Mouse (Mus musculus): ENCODE results near the gene Gmppa. TPM values are rescaled to one million over a fixed set of nuclear protein-coding genes. Genes with fewer than 3 reads are reported as not detected.

Gmppa gene
- polyA plus RNA-seq, 1 experiment: 47.1 TPM

DNA sequence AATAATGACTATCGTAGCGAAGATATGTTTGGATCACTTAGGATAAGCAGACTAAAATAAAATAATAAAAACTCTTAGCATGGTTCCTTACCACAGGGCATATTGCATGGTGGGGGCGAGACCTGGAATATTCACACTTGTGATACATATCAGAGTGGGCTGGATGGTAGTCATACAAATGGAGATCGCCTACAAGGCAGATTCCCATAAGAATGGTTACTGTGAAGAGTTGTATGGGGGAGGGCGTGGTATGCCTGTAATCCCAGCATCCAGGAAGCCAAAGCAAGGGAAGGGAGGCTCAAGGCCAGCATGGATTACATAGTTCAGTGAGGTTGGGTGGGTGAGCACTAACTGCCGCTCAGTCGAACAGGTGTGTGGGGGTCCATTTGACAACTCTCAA, 45.0 kb downstream of the Gmppa start:
- Histone ChIP-seq H3K27ac (replicated peaks; ENCODE audit: low read depth, low read length) (no peak overlapping the region), H3K4me3 (ENCODE audit: insufficient read depth, low read depth, low read length) (no peak overlapping the region), H3K4me1 (ENCODE audit: control insufficient read depth, insufficient read depth, insufficient read length, low read length) (no peaks in the 10 kb centered on the region; the same call in 1 of the 2 replicates)

DNA sequence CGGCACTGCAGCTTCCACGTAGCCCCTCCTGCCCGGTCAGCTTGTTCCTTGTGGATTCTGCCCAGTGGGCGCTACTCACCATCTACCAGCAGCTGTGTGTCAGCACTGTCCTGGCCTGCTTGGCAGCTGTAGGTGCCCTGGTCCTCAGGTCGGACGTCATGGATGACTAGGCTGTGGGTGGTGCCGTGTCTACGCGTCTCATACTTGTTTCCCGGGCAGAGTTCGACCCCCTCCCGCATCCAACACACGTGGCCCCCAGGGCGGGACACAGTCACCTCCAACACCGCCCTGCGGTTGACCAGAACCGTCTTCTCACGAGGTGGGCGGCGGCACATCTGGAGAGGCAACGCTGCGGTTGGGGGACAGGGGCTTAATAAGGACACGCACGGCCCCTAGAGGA, 50.8 kb downstream of the Gmppa start:
- H3K4me3 ChIP-seq (ENCODE audit: insufficient read depth, low read depth, low read length): no peak overlapping the region
- H3K27ac ChIP-seq (replicated peaks; ENCODE audit: low read depth, low read length): no peak overlapping the region
- no peaks in the 10 kb centered on the region for H3K4me1 ChIP-seq (ENCODE audit: control insufficient read depth, insufficient read depth, insufficient read length, low read length)

DNA sequence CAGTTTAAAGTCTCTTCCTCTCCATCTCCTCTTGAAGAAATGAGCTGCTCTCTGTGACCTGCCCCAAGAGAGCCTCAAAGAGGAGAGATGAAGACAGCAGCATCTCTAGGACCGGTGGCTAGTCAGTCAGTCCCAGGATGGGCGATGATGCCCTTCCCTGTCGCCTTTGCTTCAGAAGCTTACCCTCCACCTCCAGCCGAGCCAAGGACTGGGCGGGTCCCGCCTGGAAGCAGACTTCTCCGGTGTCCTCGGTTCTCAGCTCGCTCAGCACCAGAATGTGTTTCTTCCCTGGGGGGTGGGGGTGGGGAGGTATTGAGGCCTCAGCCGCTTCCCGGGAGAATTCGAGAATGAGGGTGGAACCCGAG, 51.3 kb downstream of the Gmppa start:
- peak overlapping the region; percentile 60 for H3K4me3 ChIP-seq (ENCODE audit: insufficient read depth, low read depth, low read length)

DNA sequence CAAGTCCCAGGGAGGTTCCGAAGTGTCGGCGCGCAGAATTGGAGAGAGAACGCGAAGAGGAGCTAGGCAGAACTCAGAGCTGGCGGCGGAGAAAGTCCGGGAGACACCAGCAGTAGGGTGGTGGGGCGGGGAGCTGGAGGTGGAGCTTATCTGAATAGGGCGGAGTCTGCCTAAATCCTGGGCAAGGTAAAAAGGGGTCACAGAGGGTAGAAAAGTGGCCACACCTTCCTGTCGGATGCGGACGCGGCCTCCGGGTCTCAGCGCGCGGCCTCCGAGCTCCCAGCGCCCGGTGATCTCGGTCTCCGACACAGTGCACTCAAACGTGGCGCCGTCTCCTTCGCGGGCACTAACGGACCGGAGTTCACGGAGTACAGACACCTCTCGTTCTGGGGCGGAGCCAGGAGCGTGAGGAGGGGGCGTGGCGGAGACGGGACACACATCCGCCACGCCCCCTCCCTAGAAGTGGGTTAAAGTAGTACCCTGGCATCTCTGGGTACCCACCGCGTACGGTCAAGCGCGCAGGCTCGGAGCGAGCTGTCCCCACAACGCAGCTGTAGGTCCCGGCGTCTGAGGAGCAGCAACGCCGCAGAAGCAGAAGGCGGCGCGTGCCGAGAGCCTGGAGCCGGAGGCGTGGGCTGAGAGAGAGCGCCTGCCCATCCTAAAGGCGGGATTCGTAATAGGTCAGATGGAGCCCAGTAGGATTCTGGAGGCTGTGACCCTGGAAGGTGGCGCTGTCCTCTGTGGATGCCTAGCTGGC, 51.9 kb downstream of the Gmppa start:
- Histone ChIP-seq H3K4me3 (ENCODE audit: insufficient read depth, low read depth, low read length) (peak overlapping the region; percentile 60), H3K27ac (replicated peaks; ENCODE audit: low read depth, low read length) (no peak overlapping the region), H3K4me1 (ENCODE audit: control insufficient read depth, insufficient read depth, insufficient read length, low read length) (no peaks in the 10 kb centered on the region)

More for the DNA sequence above, 51.3 kb downstream of the Gmppa start:
- Histone ChIP-seq H3K27ac (replicated peaks; ENCODE audit: low read depth, low read length) (no peak overlapping the region), H3K4me1 (ENCODE audit: control insufficient read depth, insufficient read depth, insufficient read length, low read length) (no peaks in the 10 kb centered on the region)

DNA sequence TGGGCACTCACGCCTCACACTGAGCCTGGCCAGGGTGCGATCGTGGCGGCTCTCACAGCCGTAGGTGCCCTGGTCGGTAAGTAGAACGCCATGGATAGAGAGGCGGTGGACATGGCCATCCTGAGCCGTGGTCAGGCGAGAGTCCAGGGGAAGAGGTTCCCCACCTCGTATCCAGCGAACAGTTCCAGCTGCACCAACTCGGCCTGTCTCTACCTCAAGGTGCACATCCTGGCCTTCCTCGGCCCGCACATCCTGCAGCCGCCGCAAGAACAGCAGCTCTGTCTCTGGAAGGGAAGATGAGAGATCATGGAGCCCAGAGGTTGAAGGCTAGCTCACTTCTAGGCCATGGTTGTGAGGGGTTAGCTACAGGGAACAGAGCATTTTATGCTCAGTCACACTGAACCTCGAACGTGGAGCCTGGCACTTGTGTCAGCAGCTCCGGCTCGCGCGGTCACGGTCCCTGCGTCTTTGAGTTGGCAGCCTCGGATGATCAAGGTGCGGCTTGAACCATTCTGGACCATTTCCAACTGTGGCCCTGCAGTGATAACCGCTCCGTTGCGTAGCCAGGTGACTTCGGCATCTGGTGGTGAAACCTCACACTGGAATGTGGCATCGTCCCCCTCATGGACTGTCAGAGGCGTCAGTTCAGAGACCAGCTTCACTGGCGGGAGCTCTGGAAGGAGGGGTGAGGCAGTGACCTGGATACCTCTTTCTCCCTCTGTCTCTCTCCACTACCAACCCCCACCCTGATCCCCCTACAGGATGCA, 55.2 kb downstream of the Gmppa start:
- H3K27ac ChIP-seq (replicated peaks; ENCODE audit: low read depth, low read length): no peak overlapping the region
- H3K4me1 ChIP-seq (ENCODE audit: control insufficient read depth, insufficient read depth, insufficient read length, low read length): no peaks in the 10 kb centered on the region
- no peak overlapping the region for H3K4me3 ChIP-seq (ENCODE audit: insufficient read depth, low read depth, low read length)

DNA sequence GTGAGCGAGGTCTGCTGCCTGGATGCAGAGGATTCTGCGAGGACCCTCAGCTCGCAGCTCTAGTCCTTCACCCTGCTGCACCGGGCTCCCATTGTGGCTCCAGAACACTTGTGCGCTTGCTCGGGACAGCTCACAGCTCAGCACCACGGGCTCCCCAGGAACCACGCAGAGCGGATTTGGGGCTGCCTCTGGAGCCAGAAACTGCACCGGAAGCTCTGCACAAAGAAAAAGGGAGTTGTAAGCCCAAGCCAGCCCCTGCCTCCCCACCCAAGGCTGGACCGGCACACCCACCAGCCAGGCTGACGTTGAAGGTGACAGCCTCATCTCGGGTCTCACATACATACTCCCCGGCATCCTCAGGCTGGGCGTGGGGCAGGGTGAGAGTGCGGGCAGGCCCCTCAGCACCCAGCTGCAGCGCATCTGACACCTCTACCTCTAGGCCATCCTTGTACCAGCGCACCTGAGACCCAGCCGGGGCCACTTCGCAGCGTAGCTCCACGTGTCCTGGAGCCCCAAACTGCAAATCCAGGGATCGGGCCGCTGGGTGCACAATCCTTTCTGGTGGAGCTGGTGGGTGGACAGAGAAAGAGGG, 56.9 kb downstream of the Gmppa start:
- H3K4me3 ChIP-seq (ENCODE audit: insufficient read depth, low read depth, low read length): no peak overlapping the region
- H3K27ac ChIP-seq (replicated peaks; ENCODE audit: low read depth, low read length): no peak overlapping the region
- no peaks in the 10 kb centered on the region for H3K4me1 ChIP-seq (ENCODE audit: control insufficient read depth, insufficient read depth, insufficient read length, low read length)

Other genes starting within 250 kb of the Gmppa start
- 3.6 and 7.0 TPM in 2 replicates for gene Ankzf1, start 243.8 kb upstream of the Gmppa start, polyA plus RNA-seq (2012; ENCODE audit: insufficient read depth, insufficient read length, missing spikeins)
- gene Atg9a, start 243.7 kb upstream of the Gmppa start, polyA plus RNA-seq (2012; ENCODE audit: insufficient read depth, insufficient read length, missing spikeins): 13.6 and 21.0 TPM in 2 replicates
- 5.3 and 6.3 TPM in 2 replicates for gene Glb1l, start 225.1 kb upstream of the Gmppa start, polyA plus RNA-seq (2012; ENCODE audit: insufficient read depth, insufficient read length, missing spikeins)
- 44.0 and 60.2 TPM in 2 replicates for gene Stk16, start 225.1 kb upstream of the Gmppa start, polyA plus RNA-seq (2012; ENCODE audit: insufficient read depth, insufficient read length, missing spikeins)
- 78.7 and 108 TPM in 2 replicates for gene Tuba4a, start 216.1 kb upstream of the Gmppa start, polyA plus RNA-seq (2012; ENCODE audit: insufficient read depth, insufficient read length, missing spikeins)
- not detected in 2 replicates for gene A630095N17Rik, start 203.8 kb upstream of the Gmppa start, polyA plus RNA-seq (2012; ENCODE audit: insufficient read depth, insufficient read length, missing spikeins)
- gene Dnajb2, start 199.5 kb upstream of the Gmppa start, polyA plus RNA-seq (2012; ENCODE audit: insufficient read depth, insufficient read length, missing spikeins): 39.6 and 65.4 TPM in 2 replicates
- gene Ptprn, start 171.4 kb upstream of the Gmppa start, polyA plus RNA-seq (2012; ENCODE audit: insufficient read depth, insufficient read length, missing spikeins): not detected in 2 replicates
- gene Resp18, start 157.5 kb upstream of the Gmppa start, polyA plus RNA-seq (2012; ENCODE audit: insufficient read depth, insufficient read length, missing spikeins): not detected in 2 replicates
- 72.6 and 86.4 TPM in 2 replicates for gene Dnpep, start 117.9 kb upstream of the Gmppa start, polyA plus RNA-seq (2012; ENCODE audit: insufficient read depth, insufficient read length, missing spikeins)
- gene Des, start 75.6 kb upstream of the Gmppa start, polyA plus RNA-seq (2012; ENCODE audit: insufficient read depth, insufficient read length, missing spikeins): 68.8 and 75.5 TPM in 2 replicates
- gene Speg, start 60.6 kb upstream of the Gmppa start, polyA plus RNA-seq (2012; ENCODE audit: insufficient read depth, insufficient read length, missing spikeins): 5.7 and 11.3 TPM in 2 replicates
- gene Asic4, start 14.5 kb downstream of the Gmppa start, polyA plus RNA-seq (2012; ENCODE audit: insufficient read depth, insufficient read length, missing spikeins): not detected in 2 replicates
- gene Chpf, start 43.4 kb downstream of the Gmppa start, polyA plus RNA-seq (2012; ENCODE audit: insufficient read depth, insufficient read length, missing spikeins): 3.5 and 5.8 TPM in 2 replicates
- gene Tmem198, start 43.6 kb downstream of the Gmppa start, polyA plus RNA-seq (2012; ENCODE audit: insufficient read depth, insufficient read length, missing spikeins): not detected in 2 replicates
- 0.87 and 4.5 TPM in 2 replicates for gene Obsl1, start 70.5 kb downstream of the Gmppa start, polyA plus RNA-seq (2012; ENCODE audit: insufficient read depth, insufficient read length, missing spikeins)
- not detected in 2 replicates for gene Inha, start 71.1 kb downstream of the Gmppa start, polyA plus RNA-seq (2012; ENCODE audit: insufficient read depth, insufficient read length, missing spikeins)
- gene Stk11ip, start 85.6 kb downstream of the Gmppa start, polyA plus RNA-seq (2012; ENCODE audit: insufficient read depth, insufficient read length, missing spikeins): 3.7 and 5.2 TPM in 2 replicates
- gene Slc4a3, start 110.3 kb downstream of the Gmppa start, polyA plus RNA-seq (2012; ENCODE audit: insufficient read depth, insufficient read length, missing spikeins): 2.3 and 3.3 TPM in 2 replicates